Mouse (Mus musculus) T-helper 1 cell (primary cell): ENCODE results near the gene Ndufa9.

ENCODE experiments used
- in situ Hi-C: fragments of 300-600 bp; cut with MboI, MseI; formaldehyde crosslinking; loops from one replicate; pipeline ENCODE4 v1.15.1; 2025; ENCODE audit warnings: high pct_unique_total_duplicates

Ndufa9 gene

DNA sequence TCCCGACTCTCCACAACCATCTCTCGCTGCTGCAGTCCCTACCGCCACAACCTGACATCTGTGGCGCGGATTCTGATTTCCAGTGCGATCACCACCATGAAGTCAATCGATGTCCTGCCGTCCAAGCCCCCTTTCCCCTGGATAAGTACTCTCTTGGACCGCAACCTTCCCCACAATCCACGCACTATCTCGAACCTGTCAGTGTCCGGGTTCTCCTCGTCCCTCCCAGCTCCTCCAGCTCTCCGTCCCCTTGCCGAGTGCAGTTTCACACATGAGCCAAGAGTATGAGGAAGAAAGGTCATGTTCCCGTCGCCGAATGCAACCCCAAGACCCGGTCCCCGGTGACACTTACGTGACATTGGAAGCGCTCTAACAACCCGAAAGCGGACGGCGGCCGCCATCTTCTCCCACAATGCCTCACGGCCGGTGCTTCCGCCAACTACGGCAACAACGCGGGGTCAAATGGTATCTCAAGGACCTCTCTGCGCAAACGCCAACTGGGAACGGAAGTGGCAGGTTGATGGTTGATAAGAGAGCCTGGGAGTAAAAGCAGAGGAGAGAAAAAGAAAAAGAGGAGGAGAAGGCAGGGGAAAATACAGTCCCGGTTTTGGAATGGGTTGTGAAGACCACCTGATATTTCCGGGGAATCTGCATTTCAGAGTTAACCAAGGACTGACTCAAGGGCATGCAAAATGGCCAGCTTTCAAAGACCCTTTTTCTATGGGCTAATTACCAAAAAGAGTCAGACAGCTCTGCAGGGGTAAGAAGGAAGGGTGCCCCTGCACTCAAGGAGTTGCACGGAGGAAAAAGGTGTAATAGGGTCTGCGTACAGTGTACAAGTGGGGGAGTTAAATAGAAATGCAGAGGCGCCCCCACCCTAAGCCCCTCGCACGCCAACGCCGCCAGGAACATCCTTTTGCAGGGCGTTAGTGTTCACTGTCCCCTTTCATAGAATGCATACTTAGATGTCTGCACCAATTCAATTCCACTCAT is at the start of gene Ndufa9:
Gene Ndufa9 (minus strand): TSS at position 425 of the 993 bp plus-strand sequence.
- in situ Hi-C loops, result no loop called here

GRCm38 (mm10) chr6:126877118-126877517 is 28.2 kb upstream of the Ndufa9 start:
- in situ Hi-C loops, result no loop called here

DNA sequence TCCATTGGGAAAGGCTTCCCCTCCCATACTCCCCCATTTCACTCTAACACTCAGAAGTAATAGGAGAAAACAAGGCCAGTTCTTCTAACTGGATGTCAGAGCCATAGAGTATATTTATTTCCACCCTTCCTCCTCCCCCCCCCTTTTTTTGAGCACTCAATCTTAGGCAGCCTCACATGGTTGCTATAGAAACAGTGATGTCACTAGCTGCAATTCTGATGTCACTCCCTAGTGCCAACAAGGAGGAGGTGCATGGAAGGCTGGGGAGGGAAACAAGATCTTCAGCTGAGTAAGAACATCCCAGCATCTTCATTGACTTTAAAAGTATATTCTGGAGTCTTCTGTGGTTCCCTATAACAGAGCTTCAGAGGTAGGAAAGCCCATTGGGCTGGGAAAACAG is 3.9 kb upstream of the Ndufa9 start, which contains the start of gene Akap3:
Gene Akap3 (plus strand): TSS at position 218 of the 400 bp plus-strand sequence.
- in situ Hi-C loops, result loop anchor here (10.0 kb wide), 1 partner anchor 1342 kb away; no protein-coding TSS in a partner anchor

DNA sequence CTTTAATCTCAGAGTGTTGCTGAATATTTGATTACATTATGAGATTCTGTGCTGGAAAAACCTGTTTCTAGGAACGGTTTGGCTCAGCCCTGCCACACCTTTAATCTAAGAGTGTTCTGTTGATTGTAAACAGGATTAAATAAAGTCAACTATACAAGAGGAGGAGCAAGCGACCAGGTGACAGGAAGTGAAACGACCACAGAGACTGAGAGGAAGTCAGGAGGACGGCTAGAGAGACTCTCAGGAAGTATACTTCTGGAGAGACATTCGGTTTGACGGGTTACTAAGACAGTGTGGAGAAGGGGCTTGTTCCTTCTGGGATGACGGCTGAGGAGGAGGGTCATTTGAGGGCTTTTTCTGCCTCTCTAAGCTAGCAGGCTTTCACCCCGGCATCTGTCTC is 12.3 kb downstream of the Ndufa9 start:
- in situ Hi-C loops, result no loop called here

- in situ Hi-C loops, result no loop called here
Observed at GRCm38 (mm10) chr6:126823087-126823486, 25.8 kb downstream of the Ndufa9 start.

GRCm38 (mm10) chr6:126816338-126816737 is 32.6 kb downstream of the Ndufa9 start:
- in situ Hi-C loops, result no loop called here

DNA sequence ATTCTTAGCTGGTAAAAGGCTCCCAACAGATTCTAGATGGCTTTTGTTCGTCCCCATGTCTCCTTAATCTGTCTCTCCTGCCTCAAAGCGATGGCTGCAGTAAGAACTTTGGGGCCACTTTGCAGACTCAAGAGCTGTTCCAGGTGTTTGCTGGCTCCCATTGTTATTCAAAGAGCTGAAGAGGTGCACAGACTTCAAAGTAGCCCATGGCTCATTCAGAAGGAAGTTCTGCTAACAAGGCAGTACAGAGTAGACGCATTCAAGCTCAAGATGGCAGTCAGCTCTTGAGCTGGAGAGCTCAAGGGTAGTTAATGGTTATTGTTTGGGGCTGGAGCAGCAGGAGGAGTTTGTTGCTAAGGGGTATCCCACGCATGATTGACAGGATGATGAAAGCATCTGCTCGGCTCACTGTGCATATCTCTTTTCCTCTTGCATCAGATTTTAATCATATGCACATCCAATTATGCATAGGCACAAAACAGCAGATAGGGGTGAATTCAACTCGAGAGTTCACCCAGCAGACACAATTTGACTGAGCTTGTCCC is 33.7 kb downstream of the Ndufa9 start:
- in situ Hi-C loops, result no loop called here

- in situ Hi-C loops, result no loop called here
Observed at GRCm38 (mm10) chr6:126811481-126811880, 37.5 kb downstream of the Ndufa9 start.

GRCm38 (mm10) chr6:126808561-126808960 is 40.4 kb downstream of the Ndufa9 start:
- in situ Hi-C loops, result no loop called here

- in situ Hi-C loops, result no loop called here
Observed at GRCm38 (mm10) chr6:126808134-126808533, 40.8 kb downstream of the Ndufa9 start.

DNA sequence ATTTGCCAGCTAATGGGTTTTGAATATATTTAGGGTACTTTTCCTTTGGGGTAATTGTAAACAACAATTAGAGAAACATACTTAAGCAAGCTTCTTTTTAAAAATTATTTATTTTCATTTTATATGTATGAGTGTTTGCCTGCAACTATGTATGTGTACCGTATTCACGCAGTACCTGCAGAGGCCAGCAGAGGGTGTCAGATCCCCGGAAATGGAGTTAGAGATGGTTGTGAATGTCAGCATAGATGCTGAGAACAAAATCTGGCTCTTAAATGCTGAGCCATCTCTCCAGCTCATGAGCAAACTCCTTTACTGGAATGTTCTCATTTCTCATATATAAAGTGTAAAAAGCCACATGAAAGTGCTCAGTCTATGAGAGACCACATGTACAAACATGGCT is 42.2 kb downstream of the Ndufa9 start:
- in situ Hi-C loops, result no loop called here

DNA sequence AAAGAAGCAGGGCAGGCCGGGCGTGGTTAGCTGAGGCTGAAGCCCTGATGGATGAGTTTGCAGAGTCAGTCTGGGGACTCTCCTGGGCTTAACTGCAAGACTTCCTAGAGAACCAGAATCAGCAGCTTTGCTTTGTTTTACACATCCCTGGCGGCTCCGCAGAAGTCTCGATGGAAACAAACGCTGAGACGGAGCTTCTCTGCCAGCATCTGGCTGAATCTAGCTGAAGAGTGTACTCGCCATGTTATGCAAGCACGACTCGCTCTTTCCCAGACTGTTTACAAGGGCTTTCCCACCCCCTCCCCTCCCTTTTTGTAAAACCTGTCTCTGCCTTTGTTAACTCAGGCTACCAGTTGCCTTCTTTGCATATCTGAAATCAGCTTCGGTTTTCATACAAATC is 46.0 kb downstream of the Ndufa9 start:
- in situ Hi-C loops, result no loop called here

GRCm38 (mm10) chr6:126794751-126795150 is 54.2 kb downstream of the Ndufa9 start:
- in situ Hi-C loops, result no loop called here

- in situ Hi-C loops, result no loop called here
Observed at GRCm38 (mm10) chr6:126793689-126794088, 55.2 kb downstream of the Ndufa9 start.

DNA sequence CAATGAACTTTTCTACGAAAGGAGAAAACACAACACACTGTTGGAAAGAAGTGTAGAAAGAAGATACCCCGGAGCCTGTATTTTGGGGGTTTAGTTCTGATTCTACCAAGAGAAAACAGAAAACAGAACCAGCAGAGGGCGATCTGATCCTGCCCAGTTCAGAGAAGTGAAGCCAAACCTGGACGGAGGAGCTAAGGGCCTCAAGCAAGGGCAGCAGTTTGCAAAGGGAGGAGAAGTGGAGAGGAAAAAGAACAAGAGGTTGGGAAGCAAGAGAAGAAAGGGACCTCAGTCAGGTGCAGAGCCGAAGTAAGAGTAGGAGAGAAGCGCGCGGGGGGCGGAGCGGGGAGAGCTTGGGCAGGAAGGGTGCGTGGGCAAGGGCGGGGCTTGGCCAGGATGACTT is 57.0 kb downstream of the Ndufa9 start:
- in situ Hi-C loops, result no loop called here

DNA sequence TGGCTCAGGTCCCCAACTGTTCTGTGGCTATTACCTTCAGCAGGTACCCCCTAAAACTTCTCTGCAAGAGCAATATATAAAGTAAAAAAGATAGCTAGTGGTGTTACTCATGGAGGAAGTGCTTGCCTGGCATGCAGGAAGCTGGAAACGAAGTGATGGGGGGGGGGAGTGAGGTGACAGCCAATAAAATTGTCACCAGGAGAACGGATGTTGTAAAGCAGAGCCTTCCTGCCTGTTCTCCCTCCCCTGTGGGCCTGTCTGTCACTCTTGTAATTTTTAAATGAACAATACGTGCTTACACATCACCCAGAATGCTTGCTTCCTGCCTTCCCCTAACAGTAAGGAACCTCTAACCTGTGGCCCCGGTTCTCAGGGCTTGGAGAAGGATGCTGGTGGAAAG is 57.4 kb downstream of the Ndufa9 start:
- in situ Hi-C loops, result no loop called here

- in situ Hi-C loops, result no loop called here
Observed at GRCm38 (mm10) chr6:126788863-126789262, 60.1 kb downstream of the Ndufa9 start.

DNA sequence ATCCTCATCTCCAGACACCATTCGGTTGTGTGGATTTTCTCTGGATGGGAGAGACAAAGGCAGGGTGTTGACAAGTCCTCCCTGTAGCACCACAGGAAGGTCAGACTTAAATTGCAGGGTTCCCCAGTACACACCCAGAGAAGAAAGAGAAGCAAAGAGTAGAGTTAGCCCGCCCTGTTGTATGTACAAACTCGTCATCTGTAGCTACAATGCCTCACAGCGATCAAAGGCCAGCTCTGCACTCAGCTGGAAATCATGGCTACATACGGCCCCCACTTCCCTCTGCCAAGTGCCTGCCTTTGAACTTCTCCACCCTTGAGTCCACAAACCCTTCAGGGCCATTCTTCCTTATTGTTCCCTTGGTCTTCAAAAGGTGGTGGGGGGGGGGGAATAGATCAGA is 64.7 kb downstream of the Ndufa9 start:
- in situ Hi-C loops, result no loop called here

DNA sequence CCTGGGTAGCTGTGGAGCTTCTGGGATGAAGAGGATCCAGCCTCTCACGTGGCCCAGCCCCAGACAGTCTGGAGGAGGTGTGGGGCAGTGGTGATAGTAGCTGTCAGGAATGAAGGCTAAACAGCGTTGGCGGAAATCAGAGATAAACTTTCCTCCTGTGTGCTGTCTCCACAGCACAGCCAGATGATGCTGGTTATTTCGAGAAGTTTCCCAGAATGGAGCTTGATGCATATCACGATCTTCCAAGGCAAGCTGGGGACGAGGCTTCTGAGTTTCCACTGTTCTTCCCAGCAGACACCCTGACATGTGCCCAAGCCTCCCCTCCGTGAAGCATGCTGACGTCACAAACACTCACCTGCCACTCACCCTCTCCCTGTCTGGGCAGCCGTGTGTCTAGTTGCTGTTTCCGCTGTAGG is 65.3 kb downstream of the Ndufa9 start:
- in situ Hi-C loops, result no loop called here

GRCm38 (mm10) chr6:126783056-126783455 is 65.9 kb downstream of the Ndufa9 start:
- in situ Hi-C loops, result no loop called here

GRCm38 (mm10) chr6:126777889-126778288 is 71.0 kb downstream of the Ndufa9 start:
- in situ Hi-C loops, result no loop called here

GRCm38 (mm10) chr6:126773873-126774272 is 75.1 kb downstream of the Ndufa9 start:
- in situ Hi-C loops, result no loop called here

- in situ Hi-C loops, result no loop called here
Observed at GRCm38 (mm10) chr6:126772326-126772725, 76.6 kb downstream of the Ndufa9 start.
